16 mouse cellular contexts compared by ENCODE assay signal in the genomic region with DNA sequence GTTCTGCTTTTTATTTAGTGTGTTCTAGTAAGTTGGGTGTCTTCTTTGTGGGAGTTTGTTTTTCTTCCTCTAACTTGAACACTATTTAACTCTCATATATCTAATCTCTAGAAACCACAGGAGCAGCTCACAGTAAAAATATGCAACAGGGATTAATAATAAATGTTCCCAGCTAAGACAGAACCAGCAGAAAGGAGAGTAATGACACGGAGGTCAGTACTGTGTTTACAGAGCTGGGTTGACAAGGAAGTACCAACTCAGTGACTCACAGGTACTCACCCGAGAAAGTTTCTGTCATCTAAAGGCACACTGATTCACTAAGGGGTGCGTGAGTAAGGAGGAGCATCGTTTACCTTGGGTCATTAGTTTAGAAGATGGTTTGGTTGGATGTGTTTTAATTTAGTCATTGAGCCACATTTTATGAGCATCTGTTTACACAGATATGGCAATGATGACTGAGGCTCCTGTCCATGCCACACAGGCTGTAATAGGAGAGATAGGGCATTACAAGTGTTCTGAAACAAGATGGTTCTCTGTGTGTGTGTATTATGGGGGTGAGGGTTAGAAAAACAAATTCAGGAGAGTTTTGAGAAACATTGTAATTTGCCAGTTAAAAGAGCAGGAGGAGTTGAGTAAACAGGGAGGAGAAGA. TPM values are rescaled to one million over a fixed set of nuclear protein-coding genes. Genes with fewer than 3 reads are reported as not detected.
DNase-seq lines count a peak whose midpoint lies in the region; ATAC-seq and TF ChIP-seq lines count a peak whose summit lies in the region.
"Had no signal": no experiment of that assay in that cellular context is flagged by ENCODE, and none has a peak within 500 bp of the region (broad histone marks: within the 10 kb centered on the region; RNA-seq: fewer than 3 reads in every experiment).

No protein-coding gene starts in this region.

- no peaks in the 10 kb centered on the region for H3K36me3 ChIP-seq in liver, adult 2 months (ENCODE audit: control insufficient read depth, insufficient read depth, low read length)
- H3K36me3 ChIP-seq in liver, embryonic 15.5 days (replicated peaks), result peaks cover 3% of the 10 kb centered on the region; the same call in 1 of the 2 replicates
- H3K36me3 ChIP-seq in stomach, embryonic 16.5 days (ENCODE audit: control insufficient read depth, insufficient read depth, low read length), result no peaks in the 10 kb centered on the region; the same call in 1 of the 2 replicates
- H3K36me3 ChIP-seq in heart, embryonic 10.5 days, result 0 out of 2 replicates have a peak, but pooled peaks cover 2% of the 10 kb centered on the region
- H3K36me3 ChIP-seq: embryonic facial prominence, embryonic 12.5 days; lung, embryonic 15.5 days had no signal

- no peaks in the 10 kb centered on the region for H3K27me3 ChIP-seq in liver, adult 2 months (ENCODE audit: control insufficient read depth, insufficient read depth, low read length)
- no peaks in the 10 kb centered on the region for H3K27me3 ChIP-seq in liver, embryonic 15.5 days
- no peaks in the 10 kb centered on the region for H3K27me3 ChIP-seq in stomach, embryonic 16.5 days (ENCODE audit: control insufficient read depth, insufficient read depth, low read length)
- H3K27me3 ChIP-seq in cerebellum, adult 2 months (ENCODE audit: control insufficient read depth, insufficient read depth, low read length), result no peaks in the 10 kb centered on the region
- no peaks in the 10 kb centered on the region for H3K27me3 ChIP-seq in heart, embryonic 10.5 days (ENCODE audit: insufficient read depth, poor library complexity, severe bottlenecking)
- H3K27me3 ChIP-seq: embryonic facial prominence, embryonic 12.5 days; heart, embryonic 12.5 days; hindbrain, embryonic 13.5 days; lung, embryonic 15.5 days had no signal

- peaks cover 16% of the 10 kb centered on the region for H3K4me1 ChIP-seq in liver, adult 2 months (ENCODE audit: control insufficient read depth, insufficient read depth, low read length)
- peaks cover 36% of the 10 kb centered on the region for H3K4me1 ChIP-seq in liver, embryonic 15.5 days (replicated peaks)
- H3K4me1 ChIP-seq in stomach, embryonic 16.5 days (ENCODE audit: control insufficient read depth, insufficient read depth, low read length), result no peaks in the 10 kb centered on the region
- no peaks in the 10 kb centered on the region; the same call in 1 of the 2 replicates for H3K4me1 ChIP-seq in cerebellum, adult 2 months (ENCODE audit: control insufficient read depth, insufficient read depth, low read length)
- H3K4me1 ChIP-seq in heart, embryonic 10.5 days, result no peaks in the 10 kb centered on the region
- H3K4me1 ChIP-seq: embryonic facial prominence, embryonic 12.5 days; heart, embryonic 12.5 days had no signal

- H3K4me2 ChIP-seq in liver, embryonic 15.5 days, result peak overlapping the region; percentile 19; the same call in 1 of the 2 replicates
- no peak overlapping the region for H3K4me2 ChIP-seq in stomach, embryonic 16.5 days (ENCODE audit: low read depth, low read length)
- H3K4me2 ChIP-seq: embryonic facial prominence, embryonic 12.5 days; heart, embryonic 12.5 days; hindbrain, embryonic 13.5 days; lung, embryonic 15.5 days had no signal

- no peak overlapping the region for H3K4me3 ChIP-seq in liver, adult 2 months (ENCODE audit: insufficient read depth, low read depth, low read length)
- no peak overlapping the region for H3K4me3 ChIP-seq in liver, embryonic 15.5 days (replicated peaks)
- H3K4me3 ChIP-seq in stomach, embryonic 16.5 days (replicated peaks; ENCODE audit: low read length), result no peak overlapping the region
- no peak overlapping the region for H3K4me3 ChIP-seq in cerebellum, adult 2 months (replicated peaks; ENCODE audit: insufficient read depth, low read depth, low read length)
- H3K4me3 ChIP-seq in heart, embryonic 10.5 days, result no peak overlapping the region
- H3K4me3 ChIP-seq: embryonic facial prominence, embryonic 12.5 days; heart, embryonic 12.5 days; hindbrain, embryonic 13.5 days; left cerebral cortex, adult 2 months; lung, embryonic 15.5 days had no signal

- H3K79me2 ChIP-seq in liver, adult 2 months (ENCODE audit: control insufficient read depth, insufficient read depth, low read length), result peaks cover 19% of the 10 kb centered on the region

- peak; percentile 78 for DNase-seq in liver, adult 2 months (ENCODE audit: extremely low read depth, low read depth, low spot score)
- no peak for DNase-seq in liver
- peak; percentile 23 for DNase-seq in c-Kit-positive CD71-positive TER-119-negative erythroid progenitor cells, embryonic 14.5 days (ENCODE audit: low read depth)
- DNase-seq in cerebellum, adult 2 months, result no peak
- DNase-seq in right cerebral cortex, postnatal 14 days, result no peak
- DNase-seq in heart, embryonic 10.5 days (ENCODE audit: low spot score), result no peak
- DNase-seq: cerebellum, adult 9-10 months; kidney, postnatal 10 days; thymus, postnatal 14 days had no signal

- no peaks in the 10 kb centered on the region for H3K9me3 ChIP-seq in liver, embryonic 15.5 days (replicated peaks)
- H3K9me3 ChIP-seq in stomach, embryonic 16.5 days (replicated peaks; ENCODE audit: control insufficient read depth, low read length), result no peaks in the 10 kb centered on the region
- no peaks in the 10 kb centered on the region for H3K9me3 ChIP-seq in heart, embryonic 10.5 days
- H3K9me3 ChIP-seq: embryonic facial prominence, embryonic 12.5 days; heart, embryonic 12.5 days; hindbrain, embryonic 13.5 days; lung, embryonic 15.5 days had no signal

- WGBS in liver, adult 2 months, result 6% methylated on average over 4 of the region's 4 CpGs
- 41% methylated on average over 4 of the region's 4 CpGs for WGBS in liver, embryonic 15.5 days (ENCODE audit: insufficient replicate concordance)
- WGBS in stomach, embryonic 16.5 days, result 30% methylated on average over 4 of the region's 4 CpGs
- WGBS in cerebellum, adult 2 months, result 78% methylated on average over 4 of the region's 4 CpGs
- WGBS in heart, embryonic 10.5 days, result 74% methylated on average over 4 of the region's 4 CpGs

- TF ChIP-seq CTCF in liver, adult 2 months (IDR thresholded peaks at IDR 0.05; ENCODE audit: low read depth, low read length), result no peak
- TF ChIP-seq CTCF in cerebellum, adult 2 months (IDR thresholded peaks at IDR 0.05; ENCODE audit: borderline replicate concordance, insufficient read depth, low read depth, low read length), result no peak

- no peak overlapping the region for H3K9ac ChIP-seq in liver, adult 2 months (ENCODE audit: low read depth, low read length)
- H3K9ac ChIP-seq in liver, embryonic 15.5 days, result no peak overlapping the region
- H3K9ac ChIP-seq in stomach, embryonic 16.5 days (ENCODE audit: low read length), result no peak overlapping the region
- H3K9ac ChIP-seq: embryonic facial prominence, embryonic 12.5 days; heart, embryonic 12.5 days; hindbrain, embryonic 13.5 days; lung, embryonic 15.5 days had no signal

- peak overlapping the region; percentile 48 for H3K27ac ChIP-seq in liver, adult 2 months (replicated peaks; ENCODE audit: insufficient read depth, low read depth, low read length)
- H3K27ac ChIP-seq in liver, embryonic 15.5 days (replicated peaks), result peak overlapping the region; percentile 77
- no peak overlapping the region for H3K27ac ChIP-seq in stomach, embryonic 16.5 days (ENCODE audit: low read length)
- no peak overlapping the region for H3K27ac ChIP-seq in cerebellum, adult 2 months (ENCODE audit: insufficient read depth, low read length)
- H3K27ac ChIP-seq in heart, embryonic 10.5 days, result no peak overlapping the region
- H3K27ac ChIP-seq: embryonic facial prominence, embryonic 12.5 days; hindbrain, embryonic 13.5 days; left cerebral cortex, adult 2 months; lung, embryonic 15.5 days had no signal

- ATAC-seq in liver, embryonic 15.5 days (ENCODE audit: insufficient read depth), result peak; percentile 91
- peak; percentile 86 for ATAC-seq in stomach, embryonic 16.5 days (ENCODE audit: insufficient read depth, low FRiP score)

- no peak for TF ChIP-seq POLR2A in liver, adult 2 months (IDR thresholded peaks at IDR 0.05; ENCODE audit: extremely low read depth, insufficient read depth, low read length)
- TF ChIP-seq POLR2A in cerebellum, adult 2 months (IDR thresholded peaks at IDR 0.05; ENCODE audit: borderline replicate concordance, insufficient read depth, low read length), result no peak

RNA-seq across cellular contexts. Expression of gene Lcor, which starts 13.1 kb away (rescaled TPM):
- 17.1 and 18.1 TPM in 2 replicates for total RNA-seq in liver, adult 2 months (2014; rRNA removed)
- polyA plus RNA-seq in liver, adult 2 months (2012; rRNA removed), result 2.3 and 2.6 TPM in 2 replicates
- 6.3 and 6.4 TPM in 2 replicates for polyA plus RNA-seq in liver, embryonic 15.5 days (2015; fragmentation: Nextera tagmentation; extraction: Ambion mirVana)
- 17.3 and 17.6 TPM in 2 replicates for polyA plus RNA-seq in stomach, embryonic 16.5 days (2015; fragmentation: Nextera tagmentation; extraction: Ambion mirVana)
- polyA plus RNA-seq in cerebellum, adult 2 months (2012; rRNA removed), result 4.2 and 4.6 TPM in 2 replicates
- 12.4 and 12.5 TPM in 2 replicates for polyA plus RNA-seq in heart, embryonic 10.5 days (2016; fragmentation: Nextera tagmentation; extraction: Ambion mirVana)

Comparison
In these comparisons a context has a peak if more than half of its experiments do, and no peak if none do; other contexts are left out.
1. DNase-seq: peak in liver, adult 2 months (single experiment) and c-Kit-positive CD71-positive TER-119-negative erythroid progenitor cells, embryonic 14.5 days (single experiment); none in liver (single experiment), cerebellum, adult 2 months (0 of 2), right cerebral cortex, postnatal 14 days (single experiment) and heart, embryonic 10.5 days (single experiment).
2. H3K27ac ChIP-seq: peak in liver, adult 2 months (single experiment) and liver, embryonic 15.5 days (single experiment); none in stomach, embryonic 16.5 days (single experiment), cerebellum, adult 2 months (single experiment) and heart, embryonic 10.5 days (single experiment).